Mouse (Mus musculus): Measurements from ENCODE around the gene Zc3h10. TPM values are rescaled to one million over a fixed set of nuclear protein-coding genes. Genes with fewer than 3 reads are reported as not detected.
"Not testable (repeated sequence)": the region's sequence is repeated elsewhere in the genome, so short reads cannot be mapped to it uniquely, and the experiment has no call there.

Zc3h10 gene
- total RNA-seq, 2 experiments from 2014 or later: 6.9 to 8.3 TPM

DNA sequence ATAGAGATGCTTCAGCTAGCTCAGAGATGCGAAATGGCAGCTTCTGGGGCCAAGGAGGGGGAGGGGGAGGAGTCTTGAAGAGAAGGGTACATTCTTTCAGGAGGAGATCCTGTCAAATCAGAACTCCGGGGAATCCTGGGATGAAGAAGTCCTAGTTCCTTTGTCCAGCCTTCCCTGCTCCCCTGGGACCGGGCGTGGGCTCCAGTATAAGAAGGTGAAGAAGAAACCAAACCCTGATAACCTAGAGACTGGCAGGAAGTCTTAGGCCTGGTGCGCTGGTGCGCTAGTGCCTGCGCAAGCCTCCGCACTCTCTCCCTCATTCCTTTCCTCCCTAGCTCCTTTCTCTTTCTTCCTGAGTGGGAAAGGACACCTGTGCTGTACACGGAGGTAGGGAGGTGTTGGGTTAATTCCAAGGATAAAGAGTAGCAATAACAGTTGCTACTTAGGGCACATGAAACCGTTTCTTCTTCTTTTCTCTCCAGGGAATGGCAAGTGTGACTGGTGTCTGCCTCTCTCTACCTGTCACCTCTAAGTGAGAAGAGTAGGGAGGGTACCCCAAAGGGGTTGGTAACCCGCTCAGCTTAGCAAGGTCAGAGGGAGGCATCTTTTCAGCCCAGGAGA, 23.4 kb downstream of the Zc3h10 start:
- no peak for DNase-seq

DNA sequence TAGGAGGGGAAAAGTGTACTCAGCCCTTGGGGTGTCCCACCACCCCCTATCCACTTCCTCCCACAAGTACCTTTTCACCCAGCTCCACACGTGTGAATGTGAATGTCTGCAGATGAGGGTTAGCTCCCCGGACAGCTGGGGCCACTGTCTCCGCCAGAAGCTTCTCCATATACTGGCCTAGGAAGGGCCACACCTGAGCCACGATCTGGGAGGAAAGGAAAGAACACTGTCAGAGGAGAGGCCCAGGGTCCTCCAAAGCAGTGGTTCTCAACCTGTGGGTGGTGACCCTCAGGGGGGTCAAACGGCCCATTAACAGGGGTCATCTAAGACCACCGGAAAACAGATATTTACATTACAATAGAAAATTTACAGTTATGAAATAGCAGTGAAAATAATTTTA, 25.2 kb downstream of the Zc3h10 start:
- DNase-seq: no peak

DNA sequence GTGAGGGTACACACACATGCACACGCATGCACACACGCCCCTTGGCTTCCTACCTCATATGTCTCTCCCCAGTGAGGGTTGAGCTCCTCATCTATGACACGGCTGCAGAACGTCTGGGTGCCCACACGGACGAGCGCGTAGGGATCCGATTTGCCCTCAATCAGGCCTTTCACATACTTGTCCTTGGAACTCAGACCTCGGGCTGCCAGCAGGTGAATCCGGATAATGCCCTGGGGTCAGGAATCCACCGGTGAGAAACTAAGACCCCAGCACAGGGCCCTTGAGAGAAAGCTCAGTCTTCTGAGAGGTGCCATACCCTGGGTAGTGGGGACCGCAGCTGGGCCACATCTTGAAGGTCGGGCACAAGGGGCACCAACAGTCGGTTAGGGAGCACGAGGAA, 27.0 kb downstream of the Zc3h10 start:
- no peak for DNase-seq

- DNase-seq: peak; percentile 72
Observed at GRCm38 (mm10) chr10:128518833-128519232, 28.7 kb downstream of the Zc3h10 start.

GRCm38 (mm10) chr10:128516677-128517076, 30.9 kb downstream of the Zc3h10 start:
- DNase-seq: no peak

DNA sequence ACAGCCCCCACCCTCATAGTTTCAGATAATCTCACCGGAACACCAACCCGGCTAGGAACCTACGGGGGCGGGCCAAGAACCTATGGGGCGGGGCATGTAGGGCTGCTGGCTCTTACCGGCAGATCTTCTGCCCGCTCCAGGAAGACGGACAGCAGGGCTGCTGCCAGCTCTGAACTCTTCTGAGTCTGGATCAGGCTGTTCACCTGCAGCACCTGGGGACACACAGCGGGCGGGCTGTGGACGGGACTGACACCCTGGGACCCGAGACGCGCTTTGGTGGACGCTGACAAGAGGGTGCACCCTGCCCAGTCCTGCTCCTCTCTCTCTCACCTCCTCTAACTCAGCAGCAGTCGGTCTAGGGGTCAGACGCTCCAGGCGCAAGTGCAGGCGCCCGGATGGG, 31.5 kb downstream of the Zc3h10 start:
- DNase-seq: no peak

DNA sequence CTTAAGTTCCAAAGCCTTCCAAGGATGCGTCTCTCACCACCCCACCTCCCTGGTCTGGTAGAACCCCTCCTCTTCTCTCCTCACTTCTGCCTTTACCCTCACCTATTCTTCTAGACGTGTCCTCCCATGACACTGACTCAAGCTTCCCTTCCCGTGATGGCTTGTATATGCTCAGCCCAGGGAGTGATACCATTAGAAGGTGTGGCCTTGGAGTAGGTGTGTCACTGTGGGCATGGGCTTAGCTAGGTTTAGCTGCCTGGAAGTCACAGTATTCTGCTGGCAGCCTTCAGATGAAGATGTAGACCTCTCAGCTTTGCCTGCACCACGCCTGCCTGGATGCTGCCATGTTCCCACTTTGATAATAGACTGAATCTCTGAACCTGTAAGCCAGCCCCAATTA, 32.5 kb downstream of the Zc3h10 start:
- no peak for DNase-seq

DNA sequence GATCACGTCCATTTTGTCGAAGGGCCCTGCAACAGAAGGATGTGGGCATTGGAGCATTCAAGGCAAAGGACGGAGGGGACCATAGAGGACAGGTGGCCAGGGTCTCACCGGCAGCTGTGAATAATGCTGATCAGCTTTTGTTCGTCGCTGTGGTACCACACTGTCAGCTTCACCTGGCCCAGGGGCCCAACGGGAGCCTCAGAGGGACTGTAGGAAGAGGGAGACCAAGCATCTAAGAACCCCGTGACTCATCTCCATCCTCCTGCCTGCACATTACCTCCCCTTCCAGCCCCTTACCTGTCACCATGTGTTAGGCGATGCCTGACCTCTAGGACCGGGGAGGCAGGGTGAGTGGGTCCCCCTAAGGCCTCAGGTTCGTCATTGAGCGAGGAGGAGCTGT, 35.8 kb downstream of the Zc3h10 start:
- DNase-seq: no peak

DNA sequence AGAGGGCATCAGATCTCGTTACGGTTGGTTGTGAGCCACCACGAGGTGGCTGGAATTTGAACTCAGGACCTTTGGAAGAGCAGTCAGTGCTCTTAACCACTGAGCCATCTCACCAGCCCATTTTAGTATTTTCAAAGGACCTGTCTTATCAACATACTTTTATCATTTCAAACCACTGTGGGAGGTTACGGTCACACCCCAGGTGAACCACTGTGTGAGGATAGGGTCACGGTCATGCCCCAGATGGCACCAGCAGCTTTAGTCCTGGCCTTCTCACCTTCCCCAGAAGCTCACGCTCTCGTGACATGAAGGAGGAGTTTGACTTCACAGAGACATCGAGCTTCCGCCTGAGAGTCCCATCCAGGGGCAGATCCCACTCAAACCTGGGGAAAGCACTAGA, 36.4 kb downstream of the Zc3h10 start:
- no peak for DNase-seq

GRCm38 (mm10) chr10:128510301-128510700, 37.3 kb downstream of the Zc3h10 start:
- DNase-seq: no peak

DNA sequence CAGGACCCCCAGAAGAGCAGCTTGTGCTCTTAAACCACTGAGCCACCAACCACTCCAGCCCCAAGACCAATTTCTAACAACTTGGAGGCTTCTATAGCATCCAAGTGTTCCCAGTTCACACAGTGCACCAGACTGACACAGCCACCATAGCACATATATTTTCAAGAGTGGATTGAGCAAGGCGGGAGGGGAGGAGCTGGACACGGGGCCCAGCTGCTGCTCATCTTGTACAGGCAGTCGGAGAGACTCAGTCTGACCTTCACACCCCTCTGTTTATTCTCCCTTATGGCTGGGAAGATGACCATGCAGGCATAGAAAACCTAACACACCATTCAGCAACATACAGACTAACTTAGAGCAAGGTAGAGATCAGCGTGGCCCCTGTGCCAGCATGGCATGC, 37.7 kb downstream of the Zc3h10 start:
- DNase-seq: no peak

DNA sequence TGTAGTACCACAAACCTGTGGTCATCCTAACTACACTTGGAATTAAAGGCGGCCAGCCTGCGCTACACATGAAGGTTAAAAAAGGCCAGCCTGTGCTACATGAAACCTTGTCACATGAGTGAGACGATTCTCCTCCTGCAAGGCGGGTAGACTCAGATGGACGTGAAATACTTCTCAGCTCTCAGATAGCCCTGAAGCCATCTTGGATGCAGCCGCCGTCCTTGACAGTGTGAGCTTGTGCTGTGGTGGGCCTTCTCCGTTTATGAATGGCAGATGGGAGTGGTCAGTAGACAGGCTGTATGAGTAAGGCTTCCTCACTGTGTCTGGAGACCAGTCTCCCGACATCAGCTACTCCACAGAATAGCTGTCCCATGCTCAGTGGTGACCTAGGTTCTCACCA, 38.4 kb downstream of the Zc3h10 start:
- DNase-seq: no peak

DNA sequence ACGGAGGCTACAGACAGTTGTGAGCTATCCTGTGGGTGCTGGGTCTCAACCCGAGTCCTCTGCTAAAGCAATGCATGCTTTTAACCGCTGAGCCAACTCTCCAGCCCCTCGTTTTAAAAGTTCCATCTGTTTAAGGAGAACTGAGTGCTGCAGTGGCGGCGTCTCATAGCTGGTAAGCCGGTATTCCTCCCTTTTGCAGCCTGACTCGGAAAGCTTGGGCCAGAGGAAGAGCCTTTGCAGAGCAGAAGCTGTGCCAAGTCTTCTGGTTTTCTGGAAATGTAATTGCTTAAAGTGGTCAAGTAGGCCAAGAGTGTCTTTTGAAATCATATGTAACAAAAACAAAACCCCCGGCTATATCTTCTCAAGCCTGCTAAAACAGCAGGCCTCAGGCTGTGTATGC, 39.3 kb downstream of the Zc3h10 start:
- DNase-seq: no peak

GRCm38 (mm10) chr10:128505974-128506373, 41.6 kb downstream of the Zc3h10 start:
- no peak for DNase-seq

GRCm38 (mm10) chr10:128505371-128505667, 42.3 kb downstream of the Zc3h10 start:
- DNase-seq: not testable (repeated sequence)

- no peak for DNase-seq
Observed at GRCm38 (mm10) chr10:128504641-128505370, 42.8 kb downstream of the Zc3h10 start.

DNA sequence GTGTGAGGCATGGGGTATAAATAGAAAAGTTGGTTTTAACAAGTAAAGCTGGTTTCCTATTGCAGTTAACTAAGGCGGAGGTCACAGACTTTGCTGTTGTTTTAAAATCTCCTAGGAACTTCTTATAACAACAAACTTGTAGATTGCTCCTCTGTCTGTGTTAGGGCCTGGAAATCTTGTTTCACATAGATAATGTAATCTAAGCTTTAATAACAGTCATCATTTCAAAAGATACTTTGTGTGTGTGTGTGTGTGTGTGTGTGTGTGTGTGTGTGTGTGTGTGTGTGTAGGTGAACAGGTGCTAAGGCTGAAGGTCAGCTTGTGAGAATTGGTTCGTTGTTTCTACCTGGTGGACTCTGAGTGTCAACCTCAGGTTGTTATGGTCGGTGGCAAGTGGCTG, 43.6 kb downstream of the Zc3h10 start:
- no peak for DNase-seq

DNA sequence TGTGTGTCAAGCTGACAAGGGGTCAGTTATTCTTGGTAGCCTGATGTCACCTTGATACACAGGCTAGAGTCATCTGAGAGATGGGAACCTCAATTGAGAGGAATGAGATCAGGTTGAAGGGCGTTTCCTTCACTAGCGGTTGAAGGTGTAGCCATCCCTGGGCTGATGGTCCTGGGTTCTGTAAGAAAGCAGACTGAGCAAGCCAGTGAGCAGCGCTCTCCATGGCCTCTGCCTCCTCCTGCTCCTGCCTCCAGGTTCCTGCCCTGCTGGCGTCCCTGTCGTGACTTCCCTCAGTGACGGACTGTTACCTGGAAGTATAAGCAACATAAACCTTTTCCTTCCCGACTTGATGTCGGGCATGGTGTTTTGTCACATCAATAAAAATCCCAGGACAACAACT, 44.0 kb downstream of the Zc3h10 start:
- DNase-seq: no peak

DNA sequence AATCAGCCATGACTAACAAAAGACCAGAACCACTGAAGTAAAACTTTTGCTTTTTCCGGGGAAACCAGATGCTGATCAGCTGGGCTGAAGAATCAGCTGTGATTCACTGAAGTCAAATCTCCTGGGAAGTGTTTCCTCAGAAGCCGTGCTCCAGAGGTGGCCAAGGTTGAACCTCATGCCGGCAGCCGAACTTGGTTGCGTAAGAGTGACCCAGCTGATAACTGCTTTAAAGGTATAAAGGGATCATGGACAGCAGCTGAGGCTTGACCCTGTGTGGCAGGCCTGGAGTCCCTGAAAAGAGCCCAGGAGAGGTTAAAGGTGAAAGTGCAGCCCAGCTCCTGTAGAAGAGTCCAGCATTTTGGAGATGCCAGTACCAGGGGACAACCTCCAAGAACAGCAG, 45.2 kb downstream of the Zc3h10 start:
- no peak for DNase-seq

- DNase-seq: peak; percentile 73
Observed at GRCm38 (mm10) chr10:128499116-128499671, 48.4 kb downstream of the Zc3h10 start.

GRCm38 (mm10) chr10:128498590-128498989, 49.0 kb downstream of the Zc3h10 start, which contains the start of gene Myl6b:
Myl6b (minus strand) TSS chr10:128498685.
- peak; percentile 96 for DNase-seq

- DNase-seq: no peak
Observed at GRCm38 (mm10) chr10:128497134-128497737, 50.3 kb downstream of the Zc3h10 start.

DNA sequence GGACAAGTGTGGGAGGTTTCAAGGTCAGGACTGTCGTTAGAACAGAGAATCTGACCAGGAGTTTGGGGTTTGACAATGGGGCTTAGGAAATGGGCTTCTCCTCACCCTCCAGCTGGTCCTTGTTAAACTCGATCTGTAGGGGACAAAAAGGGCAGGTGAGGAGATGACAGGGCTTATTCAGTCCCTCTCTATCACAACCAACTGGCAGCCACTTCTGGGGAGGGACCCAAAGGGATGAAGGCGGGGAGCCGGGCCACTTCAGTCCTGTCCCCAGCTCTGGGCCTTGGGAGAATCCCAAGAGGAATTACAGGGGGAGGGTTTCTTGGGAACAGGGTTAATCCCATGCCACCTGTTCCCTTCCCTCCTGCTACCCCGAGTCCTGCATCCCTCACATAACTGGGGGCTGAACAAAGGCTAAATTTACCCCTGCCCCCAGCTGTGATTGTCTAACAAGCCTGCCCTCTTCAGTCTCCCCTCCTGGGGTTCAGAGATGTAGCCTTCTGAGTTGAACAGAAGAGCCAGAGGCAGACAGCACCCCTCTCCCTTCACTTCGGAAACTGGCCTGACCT, 51.0 kb downstream of the Zc3h10 start:
- no peak for DNase-seq

All from heart, postnatal 4 days (tissue).